Mouse (Mus musculus) thymus, adult 2 months (tissue): ENCODE data around the gene Ddx51. TPM values are rescaled to one million over a fixed set of nuclear protein-coding genes. Genes with fewer than 3 reads are reported as not detected.
A peak's percentile ranks its signal among the peaks of the same experiment; 100 is the strongest.

Experiments
- DNase-seq: peaks from one replicate; pipeline ENCODE4 v3.0.0; 2021
- H3K27ac ChIP-seq: fragments of 200-500 bp; 2 replicates; pipeline ENCODE4 v1.5.1; 2012; ENCODE audit warnings: low read length, control low read depth; ENCODE audit not compliant: control insufficient read depth, insufficient read depth
- H3K27me3 ChIP-seq: fragments of 200-500 bp; 2 replicates; pipeline ENCODE4 v1.6.1; 2012; ENCODE audit warnings: mild to moderate bottlenecking, low read length, moderate library complexity, mixed read lengths; ENCODE audit not compliant: control insufficient read depth, insufficient read depth
- H3K36me3 ChIP-seq: fragments of 200-500 bp; 2 replicates; pipeline ENCODE4 v1.6.1; 2012; ENCODE audit warnings: mild to moderate bottlenecking, low read length, moderate library complexity; ENCODE audit not compliant: control insufficient read depth, insufficient read depth
- H3K4me1 ChIP-seq: fragments of 200-500 bp; replicated peaks from 2 replicates; pipeline ENCODE4 v1.6.1; 2012; ENCODE audit warnings: low read length; ENCODE audit not compliant: control insufficient read depth, insufficient read depth
- H3K4me3 ChIP-seq: fragments of 200-500 bp; 2 replicates; pipeline ENCODE4 v1.5.1; 2012; ENCODE audit warnings: mild to moderate bottlenecking, low read length, control low read depth, moderate library complexity; ENCODE audit not compliant: control insufficient read depth, insufficient read depth
- CTCF ChIP-seq: fragments of 200-500 bp; IDR thresholded peaks from 2 replicates; pipeline ENCODE4 v1.5.1; 2012; ENCODE audit warnings: mild to moderate bottlenecking, control low read depth, low read length, moderate library complexity, borderline replicate concordance; ENCODE audit not compliant: control insufficient read depth, poor library complexity, insufficient read depth; ENCODE audit errors: extremely low read depth
- POLR2A ChIP-seq: fragments of 200-500 bp; IDR thresholded peaks from 2 replicates; pipeline ENCODE4 v1.6.1; 2012; ENCODE audit warnings: mild to moderate bottlenecking, low read length, control low read depth, moderate library complexity; ENCODE audit not compliant: control insufficient read depth, poor library complexity, insufficient read depth; ENCODE audit errors: extremely low read depth
- WGBS: fragments of 180-500 bp; shearing (Covaris S2); methylation state at CpG from one replicate; pipeline ENCODE4 v1.1.7; 2018; 5-methylcytosine and 5-hydroxymethylcytosine counted together
- polyA plus RNA-seq: library from polyadenylated mRNA; depleted of rRNA; stranded (reverse); fragments of >200 nt; gene quantifications from 2 replicates; pipeline ENCODE4 v1.2.3, GENCODE M21; 2012

Ddx51 gene
- polyA plus RNA-seq, 1 experiment, result 34.6 TPM

- DNase-seq, result no peak
- WGBS, result 47% methylated on average over 19 of the region's 19 CpGs
- Histone ChIP-seq H3K27me3 (no peaks in the 10 kb centered on the region), H3K4me1 (no peaks in the 10 kb centered on the region), H3K36me3 (no peaks in the 10 kb centered on the region), H3K4me3 (no peak overlapping the region), H3K27ac (no peak overlapping the region)
- TF ChIP-seq POLR2A (no peak), CTCF (no peak)
Observed at GRCm38 (mm10) chr5:110628156-110628555, 25.1 kb upstream of the Ddx51 start.

GRCm38 (mm10) chr5:110629525-110630120, 23.6 kb upstream of the Ddx51 start:
- Histone ChIP-seq H3K27me3 (no peaks in the 10 kb centered on the region), H3K4me1 (no peaks in the 10 kb centered on the region), H3K4me3 (no peak overlapping the region), H3K36me3 (no peaks in the 10 kb centered on the region), H3K27ac (no peak overlapping the region)
- TF ChIP-seq POLR2A, result no peak
- TF ChIP-seq CTCF, result no peak
- DNase-seq, result no peak
- WGBS, result 72% methylated on average over 2 of the region's 2 CpGs

- no peak for DNase-seq
- H3K4me3 ChIP-seq, result no peak overlapping the region
- no peaks in the 10 kb centered on the region for H3K36me3 ChIP-seq
- WGBS, result 38% methylated on average over 6 of the region's 6 CpGs
- TF ChIP-seq CTCF, result no peak
- no peak for TF ChIP-seq POLR2A
- H3K27me3 ChIP-seq, result no peaks in the 10 kb centered on the region
- no peak overlapping the region for H3K27ac ChIP-seq
- H3K4me1 ChIP-seq, result peaks cover 3% of the 10 kb centered on the region; the same call in 1 of the 2 replicates
Observed at GRCm38 (mm10) chr5:110635951-110636707, 17.1 kb upstream of the Ddx51 start.

- no peak for TF ChIP-seq POLR2A
- TF ChIP-seq CTCF, result no peak
- Histone ChIP-seq H3K27me3 (no peaks in the 10 kb centered on the region), H3K36me3 (no peaks in the 10 kb centered on the region), H3K4me1 (peaks cover 3% of the 10 kb centered on the region; the same call in 1 of the 2 replicates), H3K4me3 (no peak overlapping the region), H3K27ac (no peak overlapping the region)
- no peak for DNase-seq
- 88% methylated on average over 7 of the region's 7 CpGs for WGBS
Observed at GRCm38 (mm10) chr5:110638306-110639074, 14.8 kb upstream of the Ddx51 start.

- Histone ChIP-seq H3K27me3 (no peaks in the 10 kb centered on the region), H3K4me1 (peaks cover 3% of the 10 kb centered on the region; the same call in 1 of the 2 replicates), H3K4me3 (no peak overlapping the region), H3K36me3 (no peaks in the 10 kb centered on the region), H3K27ac (no peak overlapping the region)
- peak; percentile 76 for DNase-seq
- WGBS, result 16% methylated on average over 12 of the region's 12 CpGs
- TF ChIP-seq CTCF (0 out of 2 replicates have a peak, but pooled peaks have one; percentile 51), POLR2A (no peak)
Observed at GRCm38 (mm10) chr5:110639459-110639858, 13.8 kb upstream of the Ddx51 start.

- peaks cover 34% of the 10 kb centered on the region for H3K36me3 ChIP-seq
- no peaks in the 10 kb centered on the region; the same call in 1 of the 2 replicates for H3K27me3 ChIP-seq
- TF ChIP-seq CTCF (no peak), POLR2A (no peak)
- DNase-seq, result no peak
- H3K4me3 ChIP-seq, result no peak overlapping the region
- H3K27ac ChIP-seq, result no peak overlapping the region
- H3K4me1 ChIP-seq, result no peaks in the 10 kb centered on the region
Observed at GRCm38 (mm10) chr5:110646377-110646776, 6.9 kb upstream of the Ddx51 start.
